Mouse (Mus musculus) forebrain, embryonic 11.5 days (tissue): ENCODE measurements around the gene Apoc4. TPM values are rescaled to one million over a fixed set of nuclear protein-coding genes. Genes with fewer than 3 reads are reported as not detected.

Experiments used
- ATAC-seq: fragments of 200-750 bp; cut with Nextera tagmentation; replicated peaks from 2 replicates; pipeline ENCODE4 v1.8.0; 2017; ENCODE audit warnings: moderate TSS enrichment; ENCODE audit not compliant: low FRiP score
- DNase-seq: peaks from one replicate; pipeline ENCODE4 v3.0.0-alpha.2; 2017; ENCODE audit warnings: low spot score
- H3K27ac ChIP-seq: fragments of 300-500 bp; sonication (generic); 2 replicates; pipeline ENCODE4 v1.5.1; 2014; ENCODE audit warnings: low read depth, low read length
- H3K27me3 ChIP-seq: fragments of 300-500 bp; sonication (generic); 2 replicates; pipeline ENCODE4 v1.6.1; 2014; ENCODE audit warnings: mild to moderate bottlenecking, low read length, mixed read lengths; ENCODE audit not compliant: control insufficient read depth, insufficient read depth
- H3K36me3 ChIP-seq: fragments of 300-500 bp; sonication (generic); 2 replicates; pipeline ENCODE4 v1.6.1; 2014; ENCODE audit warnings: mild to moderate bottlenecking, low read length, moderate library complexity, mixed read lengths; ENCODE audit not compliant: control insufficient read depth, insufficient read depth
- H3K4me1 ChIP-seq: fragments of 300-500 bp; sonication (generic); replicated peaks from 2 replicates; pipeline ENCODE4 v1.6.1; 2014; ENCODE audit warnings: low read length, mixed read lengths; ENCODE audit not compliant: control insufficient read depth, insufficient read depth
- H3K4me2 ChIP-seq: fragments of 300-500 bp; sonication (generic); 2 replicates; pipeline ENCODE4 v1.6.1; 2014; ENCODE audit warnings: low read depth, mild to moderate bottlenecking, low read length, moderate library complexity, mixed read lengths; ENCODE audit not compliant: severe bottlenecking
- H3K4me3 ChIP-seq: fragments of 300-500 bp; sonication (generic); 2 replicates; pipeline ENCODE4 v1.5.1; 2014; ENCODE audit warnings: low read depth, low read length
- H3K9ac ChIP-seq: fragments of 300-500 bp; sonication (generic); 2 replicates; pipeline ENCODE4 v1.6.1; 2014; ENCODE audit warnings: low read length
- H3K9me3 ChIP-seq: fragments of 300-500 bp; sonication (generic); 2 replicates; pipeline ENCODE4 v1.6.1; 2016; ENCODE audit warnings: low read length, mixed read lengths; ENCODE audit not compliant: control insufficient read depth
- WGBS: fragments of 180-500 bp; shearing (Covaris S2); extraction: QIAGEN DNeasy Blood & Tissue Kit; methylation state at CpG from one replicate; pipeline ENCODE4 v1.1.7; 2014; 5-methylcytosine and 5-hydroxymethylcytosine counted together
- polyA plus RNA-seq: library from polyadenylated mRNA; unstranded; fragments of >200 nt; fragmentation: Nextera tagmentation; extraction: Ambion mirVana; gene quantifications from 2 replicates; pipeline ENCODE4 v1.2.1, GENCODE M21; 2014

Gene Apoc4
- polyA plus RNA-seq, 1 experiment from 2014 or later, result not detected

DNA sequence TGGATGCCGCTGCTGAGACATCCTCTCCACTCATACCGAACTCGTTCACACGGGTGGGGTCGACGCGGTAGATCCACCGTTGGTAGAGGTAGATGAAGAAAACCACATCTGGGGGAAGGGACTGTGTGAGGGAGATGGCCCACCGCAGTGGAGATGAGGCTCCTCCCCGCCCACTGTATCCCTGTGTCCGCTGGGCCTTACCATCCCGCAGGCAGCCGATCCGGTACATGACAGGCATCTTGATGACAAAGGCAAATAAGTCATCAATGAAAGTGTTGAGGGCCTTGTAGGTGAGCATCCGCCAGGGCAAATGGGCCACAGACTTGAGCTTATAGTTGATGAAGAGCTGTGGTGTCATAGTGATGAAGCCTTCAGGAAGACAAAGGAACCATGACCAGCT lies 47.4 kb downstream of the Apoc4 start:
- 94% methylated on average over 15 of the region's 15 CpGs for WGBS
- H3K4me1 ChIP-seq, result no peaks in the 10 kb centered on the region
- H3K27me3 ChIP-seq, result no peaks in the 10 kb centered on the region
- H3K27ac ChIP-seq, result no peak overlapping the region
- H3K9me3 ChIP-seq, result no peaks in the 10 kb centered on the region
- no peak for ATAC-seq
- no peak overlapping the region for H3K4me2 ChIP-seq
- no peak overlapping the region for H3K4me3 ChIP-seq
- no peak overlapping the region for H3K9ac ChIP-seq
- H3K36me3 ChIP-seq, result peaks cover 15% of the 10 kb centered on the region
- no peak for DNase-seq

DNA sequence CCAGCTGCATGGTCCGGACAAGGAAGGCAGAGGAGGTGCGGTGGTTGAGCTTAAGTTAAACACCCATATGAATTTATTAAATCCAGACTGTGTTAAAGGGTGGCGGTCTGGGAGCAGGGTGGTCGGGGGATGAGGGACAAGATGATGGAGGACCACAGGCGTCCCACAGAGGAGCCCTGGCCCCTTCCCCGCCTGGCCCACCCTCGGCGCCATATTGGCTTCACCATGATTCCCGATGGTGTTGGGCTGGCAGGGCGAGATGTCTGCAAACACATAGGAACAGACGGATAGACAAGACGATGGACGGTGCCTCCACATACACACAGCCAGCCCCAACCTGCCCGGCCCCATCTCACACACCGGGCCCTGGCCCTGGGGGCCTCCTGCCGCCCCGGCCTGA lies 48.1 kb downstream of the Apoc4 start:
- H3K4me3 ChIP-seq, result no peak overlapping the region
- H3K27ac ChIP-seq, result no peak overlapping the region
- WGBS, result 94% methylated on average over 17 of the region's 17 CpGs
- H3K4me1 ChIP-seq, result no peaks in the 10 kb centered on the region
- no peak overlapping the region for H3K4me2 ChIP-seq
- peaks cover 13% of the 10 kb centered on the region for H3K36me3 ChIP-seq
- no peaks in the 10 kb centered on the region for H3K27me3 ChIP-seq
- H3K9ac ChIP-seq, result no peak overlapping the region
- H3K9me3 ChIP-seq, result no peaks in the 10 kb centered on the region
- DNase-seq (no peak), ATAC-seq (no peak)

DNA sequence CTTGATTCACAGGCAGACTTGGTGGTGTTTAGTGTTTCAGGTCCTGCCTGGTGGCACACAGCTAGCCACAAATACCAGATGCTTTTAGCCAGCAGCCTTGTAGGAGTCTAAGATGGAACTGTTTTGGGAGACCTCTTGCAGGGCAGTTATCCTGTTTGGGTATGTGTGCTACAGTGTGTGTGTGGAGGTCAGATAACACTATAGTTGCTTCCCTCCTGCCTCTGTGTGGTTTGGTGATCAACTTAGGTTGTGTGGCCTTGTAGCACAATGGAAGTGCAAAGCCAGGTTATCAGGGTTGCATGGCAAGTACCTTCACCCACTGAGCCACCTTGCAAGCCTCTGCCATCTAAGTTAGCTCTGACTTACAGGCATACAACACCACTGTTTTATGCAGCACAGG lies 48.6 kb downstream of the Apoc4 start:
- H3K27ac ChIP-seq, result no peak overlapping the region
- no peaks in the 10 kb centered on the region for H3K27me3 ChIP-seq
- no peak for DNase-seq
- peaks cover 13% of the 10 kb centered on the region for H3K36me3 ChIP-seq
- ATAC-seq, result no peak
- H3K9ac ChIP-seq, result no peak overlapping the region
- no peak overlapping the region for H3K4me2 ChIP-seq
- H3K4me1 ChIP-seq, result no peaks in the 10 kb centered on the region
- no peak overlapping the region for H3K4me3 ChIP-seq
- no peaks in the 10 kb centered on the region for H3K9me3 ChIP-seq

DNA sequence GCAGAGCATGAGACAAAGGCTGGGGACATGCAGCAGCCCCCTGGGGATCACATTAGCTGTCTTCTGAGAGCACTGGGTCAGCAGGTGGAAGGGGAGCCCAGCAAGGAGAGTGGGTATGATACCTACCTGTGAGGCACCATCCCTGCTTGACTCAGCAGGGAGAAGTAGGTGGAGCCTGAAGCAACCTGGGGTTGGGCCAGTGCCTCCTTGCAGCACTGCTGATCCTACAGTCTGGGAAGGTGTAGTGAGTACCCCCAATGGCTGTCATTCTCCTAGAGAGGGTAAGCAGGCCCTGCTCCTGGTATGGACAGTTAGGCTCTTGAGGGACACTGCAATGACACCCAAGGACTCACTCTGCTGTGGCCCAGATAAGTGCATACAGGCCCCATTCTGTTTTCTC lies 49.0 kb downstream of the Apoc4 start:
- DNase-seq, result no peak
- no peak for ATAC-seq
- Histone ChIP-seq H3K9me3 (no peaks in the 10 kb centered on the region), H3K4me1 (no peaks in the 10 kb centered on the region), H3K4me2 (no peak overlapping the region), H3K4me3 (no peak overlapping the region), H3K27me3 (no peaks in the 10 kb centered on the region), H3K36me3 (peaks cover 13% of the 10 kb centered on the region), H3K27ac (no peak overlapping the region), H3K9ac (no peak overlapping the region)

DNA sequence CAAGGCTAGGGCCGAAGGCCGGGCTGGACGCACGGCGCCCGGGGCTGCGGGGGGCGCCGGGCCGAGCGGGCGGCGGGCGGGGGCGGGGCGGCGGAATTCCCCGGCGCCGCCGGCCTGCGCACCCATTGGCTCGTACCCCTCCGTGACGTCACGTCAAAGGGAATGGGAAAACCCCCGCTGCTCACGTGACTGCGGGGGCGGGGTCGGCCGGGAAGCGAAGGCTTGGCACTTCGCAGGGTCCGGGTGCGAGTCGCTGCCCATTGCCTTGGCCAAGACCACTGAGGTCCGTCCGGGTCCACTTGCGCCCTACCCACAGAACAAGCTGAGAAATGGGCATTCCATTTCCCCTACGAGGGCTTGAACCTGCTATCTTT lies 51.9 kb downstream of the Apoc4 start, which contains the start of gene Relb:
Gene Relb, minus strand, starts transcription at position 78 of the 374 bp plus-strand sequence.
- H3K9ac ChIP-seq, result peak within 1 kb of the TSS; percentile 24
- peak; percentile 94 for DNase-seq
- no peaks in the 10 kb centered on the region for H3K9me3 ChIP-seq
- H3K4me1 ChIP-seq, result no peaks in the 10 kb centered on the region
- H3K4me3 ChIP-seq, result peak within 1 kb of the TSS; percentile 62
- peak; percentile 72 for ATAC-seq
- peaks cover 2% of the 10 kb centered on the region; the same call in 1 of the 2 replicates for H3K36me3 ChIP-seq
- H3K4me2 ChIP-seq, result peak within 1 kb of the TSS; percentile 97
- H3K27me3 ChIP-seq, result no peaks in the 10 kb centered on the region
- H3K27ac ChIP-seq, result peak within 1 kb of the TSS; percentile 55; the same call in 1 of the 2 replicates
- under 1% methylated on average over 36 of the region's 41 CpGs for WGBS

DNA sequence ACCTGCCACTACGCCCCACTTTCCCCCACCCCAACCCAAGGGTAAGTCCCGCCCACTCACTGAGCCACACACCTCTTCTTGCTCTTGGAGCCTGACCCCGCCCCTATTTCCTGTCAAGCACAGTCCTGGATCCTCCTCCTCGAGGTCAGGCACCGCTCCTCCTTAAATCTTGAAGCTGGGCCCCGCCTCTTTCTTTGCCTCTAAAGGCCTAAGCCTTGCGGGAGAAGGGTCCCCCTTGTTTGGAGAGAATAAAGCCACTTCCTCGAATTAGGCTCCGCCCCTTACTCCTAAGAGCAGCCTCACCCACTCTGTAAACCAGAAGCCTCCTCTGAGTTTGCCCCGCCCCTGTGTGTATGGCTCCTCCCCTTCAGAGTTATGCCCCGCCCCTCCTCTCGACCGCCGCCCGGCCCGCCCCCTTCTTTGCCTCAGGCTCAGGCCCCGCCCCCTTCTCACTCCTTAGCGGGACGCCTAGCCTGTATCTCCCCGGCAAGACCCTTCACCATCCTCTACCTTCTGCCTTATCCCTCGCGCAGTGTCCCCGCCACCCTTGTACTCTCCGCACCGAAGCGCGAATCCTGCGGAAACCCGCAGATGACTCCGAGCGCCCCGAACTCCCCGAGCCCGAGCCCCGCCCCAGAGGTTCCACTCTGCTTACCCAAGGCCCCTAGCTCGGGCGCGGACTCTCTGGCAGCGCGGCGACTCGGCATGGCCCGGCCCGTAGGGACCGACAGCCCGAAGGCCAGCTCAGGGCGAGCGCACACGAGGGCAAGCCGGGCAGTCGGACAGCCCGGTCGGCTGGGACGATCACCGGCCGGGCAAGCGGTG lies 52.5 kb downstream of the Apoc4 start:
- Histone ChIP-seq H3K4me1 (no peaks in the 10 kb centered on the region), H3K27me3 (no peaks in the 10 kb centered on the region), H3K9me3 (no peaks in the 10 kb centered on the region), H3K27ac (peak overlapping the region; percentile 55; the same call in 1 of the 2 replicates), H3K9ac (peak overlapping the region; percentile 24), H3K4me2 (peak overlapping the region; percentile 97), H3K4me3 (peak overlapping the region; percentile 62), H3K36me3 (peaks cover 2% of the 10 kb centered on the region; the same call in 1 of the 2 replicates)
- DNase-seq, result peak; percentile 94
- WGBS, result 2% methylated on average over 56 of the region's 57 CpGs
- peak; percentile 88 for ATAC-seq

DNA sequence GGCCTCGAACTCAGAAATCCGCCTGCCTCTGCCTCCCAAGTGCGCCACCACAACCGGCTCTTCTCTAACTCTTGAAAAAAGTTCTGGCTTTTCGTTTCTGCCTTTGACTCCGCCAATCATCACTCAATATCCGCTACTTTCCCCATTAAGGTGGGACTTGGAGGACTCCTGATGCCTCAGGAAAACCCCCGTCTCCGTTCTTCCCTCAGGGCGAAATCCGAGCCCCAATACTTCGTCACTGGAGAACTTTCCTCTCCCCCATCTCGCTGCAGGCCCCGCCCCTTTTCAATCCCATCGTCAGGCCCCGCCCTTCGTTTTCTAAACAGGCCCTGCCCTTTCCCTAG lies 53.1 kb downstream of the Apoc4 start:
- no peaks in the 10 kb centered on the region for H3K27me3 ChIP-seq
- H3K27ac ChIP-seq, result no peak overlapping the region
- no peaks in the 10 kb centered on the region for H3K4me1 ChIP-seq
- ATAC-seq (peak; percentile 11; the same call in 1 of the 2 replicates), DNase-seq (no peak)
- no peaks in the 10 kb centered on the region for H3K9me3 ChIP-seq
- H3K4me3 ChIP-seq, result peak overlapping the region; percentile 62
- H3K4me2 ChIP-seq, result peak overlapping the region; percentile 97; the same call in 1 of the 2 replicates
- WGBS, result 17% methylated on average over 17 of the region's 17 CpGs
- H3K9ac ChIP-seq, result no peak overlapping the region
- H3K36me3 ChIP-seq, result 0 out of 2 replicates have a peak, but pooled peaks cover 2% of the 10 kb centered on the region
